Mouse (Mus musculus): ENCODE results near the gene Pld1. TPM values are rescaled to one million over a fixed set of nuclear protein-coding genes. Genes with fewer than 3 reads are reported as not detected.

The Pld1 gene
- polyA plus RNA-seq, 1 experiment from 2014 or later: 2.6 TPM

DNA sequence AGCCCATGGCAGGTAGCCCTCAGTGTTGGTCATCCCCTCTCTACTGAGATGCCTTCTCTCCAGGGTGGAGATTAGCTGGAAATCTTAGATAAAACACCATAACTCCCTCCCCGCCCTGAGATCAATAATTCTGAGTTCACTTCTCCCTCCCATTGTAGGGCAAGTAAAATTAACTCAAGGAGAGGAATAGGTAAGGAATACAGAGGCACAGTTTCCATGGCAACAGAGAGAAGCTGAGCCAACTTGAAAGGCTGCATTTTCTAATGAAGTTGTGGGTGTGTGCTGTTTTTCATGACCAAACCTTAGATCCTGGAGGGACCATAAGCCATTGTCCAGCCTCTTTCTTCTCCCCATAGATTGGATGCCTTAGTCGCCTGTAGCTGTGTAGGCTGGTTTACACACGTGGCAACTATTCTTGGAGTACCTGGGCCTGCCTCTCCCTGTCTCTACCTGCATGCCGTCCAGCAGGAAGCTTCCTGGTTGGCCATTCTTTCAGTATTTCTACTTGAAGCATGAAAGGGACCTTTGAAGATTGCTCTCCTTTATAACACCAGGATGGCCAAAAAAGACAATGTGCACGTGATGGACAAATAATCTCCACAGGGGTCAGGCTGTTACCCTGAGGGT is 96.3 kb downstream of the Pld1 start:
- Histone ChIP-seq H3K36me3 (no peaks in the 10 kb centered on the region), H3K9ac (no peak overlapping the region), H3K27me3 (replicated peaks) (no peaks in the 10 kb centered on the region), H3K4me3 (no peak overlapping the region), H3K9me3 (replicated peaks) (no peaks in the 10 kb centered on the region), H3K27ac (no peak overlapping the region), H3K4me2 (no peak overlapping the region), H3K4me1 (peaks cover 8% of the 10 kb centered on the region; the same call in 1 of the 2 replicates)
- ATAC-seq: no peak
- 67% methylated on average over 5 of the region's 5 CpGs for WGBS (ENCODE audit: insufficient replicate concordance)

GRCm38 (mm10) chr3:28037320-28037932 is 98.9 kb downstream of the Pld1 start:
- no peaks in the 10 kb centered on the region for H3K4me1 ChIP-seq
- ATAC-seq: no peak
- 59% methylated on average over 8 of the region's 8 CpGs for WGBS (ENCODE audit: insufficient replicate concordance)

GRCm38 (mm10) chr3:28038106-28038505 is 99.6 kb downstream of the Pld1 start:
- H3K4me2 ChIP-seq: no peak overlapping the region
- no peak overlapping the region; the same call in 1 of the 2 replicates for H3K9ac ChIP-seq
- peaks cover 13% of the 10 kb centered on the region for H3K36me3 ChIP-seq
- 52% methylated on average over 2 of the region's 2 CpGs for WGBS (ENCODE audit: insufficient replicate concordance)
- no peak overlapping the region for H3K27ac ChIP-seq
- H3K4me3 ChIP-seq: no peak overlapping the region
- no peaks in the 10 kb centered on the region for H3K4me1 ChIP-seq
- no peaks in the 10 kb centered on the region for H3K27me3 ChIP-seq (replicated peaks)
- ATAC-seq: no peak
- H3K9me3 ChIP-seq (replicated peaks): no peaks in the 10 kb centered on the region

More at GRCm38 (mm10) chr3:28037320-28037932, 98.9 kb downstream of the Pld1 start:
- H3K9ac ChIP-seq: no peak overlapping the region
- no peaks in the 10 kb centered on the region for H3K27me3 ChIP-seq (replicated peaks)
- H3K4me3 ChIP-seq: no peak overlapping the region
- H3K4me2 ChIP-seq: no peak overlapping the region
- no peaks in the 10 kb centered on the region for H3K9me3 ChIP-seq (replicated peaks)
- no peak overlapping the region for H3K27ac ChIP-seq
- H3K36me3 ChIP-seq: peaks cover 10% of the 10 kb centered on the region

DNA sequence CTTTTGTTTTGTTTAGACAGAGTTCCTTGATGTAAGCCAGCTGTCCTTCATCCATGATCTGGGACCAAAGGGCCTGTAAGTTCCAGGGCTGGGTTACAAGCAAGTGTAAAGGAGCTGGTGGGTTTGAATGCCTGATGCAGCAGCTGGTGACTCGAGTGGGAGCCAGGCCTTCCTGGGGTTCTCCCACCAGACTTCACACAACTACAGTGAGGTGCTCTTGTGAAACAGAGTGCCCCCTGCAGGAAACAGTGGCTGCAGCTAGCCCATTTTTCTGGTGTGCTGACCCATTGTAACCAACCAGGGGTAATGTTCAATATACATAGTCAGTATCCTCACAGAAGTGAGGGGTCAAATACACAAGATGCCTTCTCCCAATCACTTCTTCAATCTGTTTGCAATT is 101.3 kb downstream of the Pld1 start:
- no peaks in the 10 kb centered on the region for H3K9me3 ChIP-seq (replicated peaks)
- H3K4me2 ChIP-seq: no peak overlapping the region
- H3K36me3 ChIP-seq: peaks cover 13% of the 10 kb centered on the region
- no peak overlapping the region for H3K4me3 ChIP-seq
- H3K4me1 ChIP-seq: no peaks in the 10 kb centered on the region
- no peaks in the 10 kb centered on the region for H3K27me3 ChIP-seq (replicated peaks)
- ATAC-seq: no peak
- H3K9ac ChIP-seq: no peak overlapping the region
- 29% methylated on average over 1 of the region's 1 CpGs for WGBS (ENCODE audit: insufficient replicate concordance)
- no peak overlapping the region for H3K27ac ChIP-seq

- 79% methylated on average over 8 of the region's 8 CpGs for WGBS (ENCODE audit: insufficient replicate concordance)
- ATAC-seq: no peak
- H3K4me1 ChIP-seq: no peaks in the 10 kb centered on the region
- H3K27me3 ChIP-seq (replicated peaks): no peaks in the 10 kb centered on the region
- no peak overlapping the region for H3K9ac ChIP-seq
- peaks cover 13% of the 10 kb centered on the region for H3K36me3 ChIP-seq
- no peak overlapping the region for H3K4me3 ChIP-seq
- H3K27ac ChIP-seq: no peak overlapping the region
- H3K4me2 ChIP-seq: no peak overlapping the region
- no peaks in the 10 kb centered on the region for H3K9me3 ChIP-seq (replicated peaks)
These were observed 102.7 kb downstream of the Pld1 start for GRCm38 (mm10) chr3:28041236-28041635.

GRCm38 (mm10) chr3:28042366-28042765 is 103.9 kb downstream of the Pld1 start:
- Histone ChIP-seq H3K27ac (no peak overlapping the region), H3K36me3 (peaks cover 16% of the 10 kb centered on the region), H3K4me1 (no peaks in the 10 kb centered on the region), H3K27me3 (replicated peaks) (no peaks in the 10 kb centered on the region), H3K4me2 (no peak overlapping the region), H3K9ac (no peak overlapping the region), H3K4me3 (no peak overlapping the region), H3K9me3 (replicated peaks) (no peaks in the 10 kb centered on the region)
- WGBS (ENCODE audit: insufficient replicate concordance): 72% methylated on average over 4 of the region's 4 CpGs
- no peak for ATAC-seq

DNA sequence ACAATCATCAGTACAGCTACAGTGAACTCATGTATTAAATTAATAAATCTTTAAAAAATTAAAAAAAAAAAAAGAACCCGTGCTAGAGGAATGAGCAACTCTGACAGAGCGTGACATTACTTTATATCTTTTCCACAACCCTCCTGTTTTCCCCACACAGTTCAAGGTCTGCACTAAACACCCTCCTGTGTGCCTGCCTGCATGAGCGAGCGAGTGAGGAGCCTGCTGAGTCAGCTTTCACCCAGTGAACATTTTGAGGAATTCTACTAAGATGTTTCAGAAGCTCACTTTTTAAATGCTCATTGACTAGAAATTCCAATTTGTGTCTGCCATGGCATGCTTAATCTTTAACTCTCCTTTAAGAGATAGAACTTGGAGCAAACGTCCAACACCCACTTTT is 109.1 kb downstream of the Pld1 start:
- H3K9ac ChIP-seq: no peak overlapping the region
- 72% methylated on average over 5 of the region's 5 CpGs for WGBS (ENCODE audit: insufficient replicate concordance)
- ATAC-seq: no peak
- no peaks in the 10 kb centered on the region for H3K9me3 ChIP-seq (replicated peaks)
- H3K27ac ChIP-seq: no peak overlapping the region
- H3K36me3 ChIP-seq: peaks cover 4% of the 10 kb centered on the region; the same call in 1 of the 2 replicates
- H3K4me3 ChIP-seq: no peak overlapping the region
- no peaks in the 10 kb centered on the region for H3K4me1 ChIP-seq
- H3K4me2 ChIP-seq: no peak overlapping the region
- no peaks in the 10 kb centered on the region for H3K27me3 ChIP-seq (replicated peaks)

- no peaks in the 10 kb centered on the region for H3K27me3 ChIP-seq (replicated peaks)
- H3K4me3 ChIP-seq: no peak overlapping the region
- no peak overlapping the region for H3K9ac ChIP-seq
- no peak for ATAC-seq
- H3K9me3 ChIP-seq (replicated peaks): no peaks in the 10 kb centered on the region
- H3K36me3 ChIP-seq: 0 out of 2 replicates have a peak, but pooled peaks cover 2% of the 10 kb centered on the region
- no peak overlapping the region for H3K4me2 ChIP-seq
- WGBS (ENCODE audit: insufficient replicate concordance): 75% methylated on average over 2 of the region's 2 CpGs
- no peaks in the 10 kb centered on the region for H3K4me1 ChIP-seq
- no peak overlapping the region for H3K27ac ChIP-seq
These were observed 111.0 kb downstream of the Pld1 start for GRCm38 (mm10) chr3:28049526-28049925.

DNA sequence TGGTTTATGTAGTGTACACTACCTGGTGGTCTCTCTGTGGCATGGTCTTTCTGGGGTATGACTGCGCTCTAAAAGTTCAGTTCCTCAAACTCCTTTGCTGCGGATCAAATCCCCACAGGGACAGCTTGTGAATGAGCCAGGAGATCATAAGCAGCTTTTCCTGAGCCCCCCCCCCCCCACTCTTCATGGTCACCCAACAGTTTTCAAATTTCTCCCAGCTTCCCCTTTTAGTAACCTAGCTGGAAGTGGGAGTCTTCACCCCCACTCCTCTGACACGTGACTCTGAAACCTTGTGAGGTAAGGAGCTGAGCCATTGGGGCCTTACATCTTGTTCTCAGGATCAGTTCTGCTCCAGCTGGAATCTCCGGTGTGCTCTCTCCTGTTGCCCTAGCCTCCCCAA is 114.6 kb downstream of the Pld1 start:
- no peaks in the 10 kb centered on the region for H3K27me3 ChIP-seq (replicated peaks)
- no peak overlapping the region for H3K9ac ChIP-seq
- 68% methylated on average over 4 of the region's 4 CpGs for WGBS (ENCODE audit: insufficient replicate concordance)
- H3K9me3 ChIP-seq (replicated peaks): no peaks in the 10 kb centered on the region
- H3K36me3 ChIP-seq: no peaks in the 10 kb centered on the region
- no peak for ATAC-seq
- no peaks in the 10 kb centered on the region for H3K4me1 ChIP-seq
- H3K4me3 ChIP-seq: no peak overlapping the region
- H3K4me2 ChIP-seq: no peak overlapping the region
- H3K27ac ChIP-seq: no peak overlapping the region

DNA sequence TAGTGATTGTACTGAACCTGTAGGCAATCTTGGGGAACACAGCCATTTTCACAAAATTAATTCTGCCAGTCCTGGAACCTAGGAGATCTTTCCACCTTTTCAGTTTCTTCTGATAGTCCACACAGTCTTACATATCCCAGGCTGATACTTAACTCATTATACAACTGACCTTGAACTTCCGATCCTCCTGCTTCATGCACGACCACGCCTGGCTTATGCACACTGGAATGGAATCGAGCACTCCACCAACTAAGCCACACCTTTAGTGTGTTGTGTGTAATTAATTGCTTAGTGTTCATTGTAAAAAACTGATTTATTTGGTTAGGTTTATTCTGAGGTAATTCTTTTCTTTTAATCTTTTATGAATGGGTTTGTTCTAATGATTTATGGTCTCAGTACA is 122.2 kb downstream of the Pld1 start:
- Histone ChIP-seq H3K9me3 (replicated peaks) (no peaks in the 10 kb centered on the region), H3K4me2 (no peak overlapping the region), H3K9ac (no peak overlapping the region), H3K27me3 (replicated peaks) (no peaks in the 10 kb centered on the region), H3K27ac (no peak overlapping the region), H3K4me1 (no peaks in the 10 kb centered on the region), H3K36me3 (0 out of 2 replicates have a peak, but pooled peaks cover 3% of the 10 kb centered on the region), H3K4me3 (no peak overlapping the region)
- no peak for ATAC-seq
- 70% methylated on average over 4 of the region's 4 CpGs for WGBS (ENCODE audit: insufficient replicate concordance)

DNA sequence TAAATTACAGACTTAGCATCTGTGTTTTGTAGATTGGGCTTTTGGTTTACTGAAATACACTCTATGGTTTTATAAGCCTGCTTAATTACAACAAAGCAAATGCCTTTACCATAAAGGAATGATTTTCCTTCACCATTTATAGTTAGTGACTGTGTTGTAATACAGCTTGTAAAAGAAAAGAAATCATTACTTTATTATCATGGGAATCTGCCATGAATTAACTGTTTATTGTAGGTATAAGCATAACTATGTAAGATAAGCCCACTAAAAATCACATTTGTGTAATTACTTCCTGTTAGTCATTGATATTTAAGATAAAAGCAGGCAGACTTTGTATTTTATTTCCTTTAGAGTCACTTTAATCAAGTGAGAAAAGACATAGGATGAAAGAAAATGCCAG is 122.7 kb downstream of the Pld1 start:
- ATAC-seq: no peak
- H3K9me3 ChIP-seq (replicated peaks): no peaks in the 10 kb centered on the region
- no peak overlapping the region for H3K27ac ChIP-seq
- H3K4me2 ChIP-seq: no peak overlapping the region
- no peaks in the 10 kb centered on the region for H3K27me3 ChIP-seq (replicated peaks)
- H3K36me3 ChIP-seq: 0 out of 2 replicates have a peak, but pooled peaks cover 3% of the 10 kb centered on the region
- H3K4me3 ChIP-seq: no peak overlapping the region
- H3K9ac ChIP-seq: no peak overlapping the region
- H3K4me1 ChIP-seq: no peaks in the 10 kb centered on the region

GRCm38 (mm10) chr3:28079211-28079610 is 140.7 kb downstream of the Pld1 start:
- no peak overlapping the region for H3K4me3 ChIP-seq
- H3K9ac ChIP-seq: no peak overlapping the region
- no peaks in the 10 kb centered on the region for H3K4me1 ChIP-seq
- no peaks in the 10 kb centered on the region for H3K9me3 ChIP-seq (replicated peaks)
- H3K27me3 ChIP-seq (replicated peaks): no peaks in the 10 kb centered on the region
- 63% methylated on average over 3 of the region's 3 CpGs for WGBS (ENCODE audit: insufficient replicate concordance)
- H3K36me3 ChIP-seq: peaks cover 14% of the 10 kb centered on the region; the same call in 1 of the 2 replicates
- no peak for ATAC-seq
- no peak overlapping the region for H3K4me2 ChIP-seq
- H3K27ac ChIP-seq: no peak overlapping the region
